Mouse (Mus musculus) embryonic facial prominence, embryonic 13.5 days (tissue): Measurements from ENCODE around the gene Fdps. TPM values are rescaled to one million over a fixed set of nuclear protein-coding genes. Genes with fewer than 3 reads are reported as not detected.
"Not testable (repeated sequence)": the region's sequence is repeated elsewhere in the genome, so short reads cannot be mapped to it uniquely, and the experiment has no call there.

ENCODE experiments used
- ATAC-seq: fragments of 200-750 bp; cut with Nextera tagmentation; 2 replicates; pipeline ENCODE4 v1.8.0; 2017; ENCODE audit warnings: low read depth; ENCODE audit not compliant: insufficient number of reproducible peaks, insufficient read depth, low FRiP score, low TSS enrichment
- H3K27ac ChIP-seq: fragments of 300-500 bp; sonication (generic); 2 replicates; pipeline ENCODE4 v1.5.1; 2015; ENCODE audit warnings: moderate library complexity, mild to moderate bottlenecking, inconsistent platforms
- H3K27me3 ChIP-seq: fragments of 300-500 bp; sonication (generic); 2 replicates; pipeline ENCODE4 v1.6.1; 2015; ENCODE audit warnings: mild to moderate bottlenecking, inconsistent platforms
- H3K36me3 ChIP-seq: fragments of 300-500 bp; sonication (generic); 2 replicates; pipeline ENCODE4 v1.6.1; 2015; ENCODE audit warnings: mild to moderate bottlenecking, inconsistent platforms
- H3K4me1 ChIP-seq: fragments of 300-500 bp; sonication (generic); 2 replicates; pipeline ENCODE4 v1.6.1; 2015; ENCODE audit warnings: inconsistent platforms
- H3K4me2 ChIP-seq: fragments of 300-500 bp; sonication (generic); 2 replicates; pipeline ENCODE4 v1.6.1; 2015; ENCODE audit warnings: moderate library complexity, mild to moderate bottlenecking, inconsistent platforms
- H3K4me3 ChIP-seq: fragments of 300-500 bp; sonication (generic); 2 replicates; pipeline ENCODE4 v1.5.1; 2015; ENCODE audit warnings: mild to moderate bottlenecking, inconsistent platforms
- H3K9ac ChIP-seq: fragments of 300-500 bp; sonication (generic); 2 replicates; pipeline ENCODE4 v1.6.1; 2015; ENCODE audit warnings: mild to moderate bottlenecking, inconsistent platforms
- H3K9me3 ChIP-seq: fragments of 300-500 bp; sonication (generic); 2 replicates; pipeline ENCODE4 v1.6.1; 2016; ENCODE audit warnings: inconsistent platforms
- WGBS: fragments of 180-500 bp; shearing (Covaris S2); methylation state at CpG from one replicate; pipeline ENCODE4 v1.1.7; 2015; ENCODE audit warnings: mixed read lengths; 5-methylcytosine and 5-hydroxymethylcytosine counted together
- polyA plus RNA-seq: library from polyadenylated mRNA; unstranded; fragments of >200 nt; fragmentation: Nextera tagmentation; extraction: Ambion mirVana; gene quantifications from 2 replicates; pipeline ENCODE4 v1.2.1, GENCODE M21; 2015

Gene Fdps
- polyA plus RNA-seq, 1 experiment from 2014 or later = 231 TPM

DNA sequence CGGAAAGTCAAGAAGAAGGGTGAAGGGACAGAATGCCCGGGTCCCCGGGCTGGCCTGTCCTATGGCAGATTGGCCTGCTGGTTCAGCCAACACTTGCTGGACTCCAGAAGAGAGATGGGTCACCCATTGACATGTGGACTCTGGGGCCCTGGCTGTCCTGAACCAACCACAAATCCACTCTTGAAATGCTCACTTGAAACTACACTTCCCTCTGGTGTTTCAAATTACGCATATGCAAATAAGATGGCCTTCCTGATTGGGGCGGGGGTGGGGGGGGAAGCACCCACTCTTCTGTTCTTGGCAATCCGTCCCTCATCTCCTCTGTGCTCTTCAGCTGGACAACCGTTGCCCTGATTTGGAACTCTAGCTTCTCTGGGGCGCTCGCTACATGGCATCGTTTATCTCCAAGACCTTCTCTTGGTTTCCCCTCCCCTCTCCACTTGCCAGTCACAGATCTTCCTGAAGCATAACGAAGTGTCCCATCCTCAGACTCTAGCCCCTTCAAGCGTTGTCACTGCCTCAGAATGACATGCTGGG, 17.0 kb downstream of the Fdps start:
- H3K27me3 ChIP-seq = peaks cover 7% of the 10 kb centered on the region; the same call in 1 of the 2 replicates
- H3K4me2 ChIP-seq = no peak overlapping the region
- 83% methylated on average over 12 of the region's 12 CpGs for WGBS
- H3K36me3 ChIP-seq = peaks cover 58% of the 10 kb centered on the region
- no peak overlapping the region for H3K4me3 ChIP-seq
- no peak overlapping the region for H3K9ac ChIP-seq
- no peaks in the 10 kb centered on the region for H3K9me3 ChIP-seq
- H3K4me1 ChIP-seq = peaks cover 19% of the 10 kb centered on the region
- ATAC-seq = no peak
- H3K27ac ChIP-seq = no peak overlapping the region

DNA sequence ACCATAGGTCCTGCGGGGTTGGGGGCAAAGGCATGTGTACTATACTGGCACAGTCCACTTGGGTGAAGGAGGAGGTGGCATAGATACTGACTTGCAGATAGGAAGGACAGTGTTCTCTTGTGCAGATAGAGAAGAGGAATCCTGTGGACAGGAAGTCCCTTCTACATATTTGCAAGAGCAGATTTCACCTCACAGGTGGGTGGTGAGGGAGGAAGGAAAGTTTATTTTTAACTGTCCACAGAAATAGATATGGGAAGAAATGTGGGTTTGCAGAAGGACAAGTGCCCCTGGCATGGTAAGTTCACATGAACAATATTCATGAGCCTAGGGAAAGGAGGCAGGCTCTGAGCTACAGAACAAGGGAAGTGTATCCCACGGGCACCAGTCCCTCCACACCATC, 17.6 kb downstream of the Fdps start:
- Histone ChIP-seq H3K4me3 (no peak overlapping the region), H3K9me3 (no peaks in the 10 kb centered on the region), H3K27ac (no peak overlapping the region), H3K27me3 (peaks cover 7% of the 10 kb centered on the region; the same call in 1 of the 2 replicates), H3K36me3 (peaks cover 62% of the 10 kb centered on the region), H3K9ac (no peak overlapping the region), H3K4me1 (peaks cover 13% of the 10 kb centered on the region), H3K4me2 (no peak overlapping the region)
- no peak for ATAC-seq
- 73% methylated on average over 2 of the region's 2 CpGs for WGBS

DNA sequence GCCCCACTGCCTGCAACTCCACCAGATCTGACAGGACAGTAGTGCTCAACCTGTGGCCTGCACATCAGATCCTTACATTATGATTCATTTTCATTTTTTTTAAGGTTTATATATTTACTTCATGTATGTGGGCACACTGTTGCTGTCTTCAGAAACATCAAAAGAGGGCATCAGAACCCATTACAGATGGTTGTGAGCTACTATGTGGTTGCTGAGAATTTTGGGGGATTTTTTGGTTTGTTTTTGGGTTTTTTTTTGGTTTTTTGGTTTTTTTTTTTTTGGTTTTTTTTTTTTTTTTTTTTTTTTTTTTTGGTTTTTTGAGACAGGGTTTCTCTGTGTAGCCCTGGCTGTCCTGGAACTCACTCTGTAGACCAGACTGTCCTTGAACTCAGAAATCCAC, 19.5 kb downstream of the Fdps start:
- H3K27ac ChIP-seq, H3K9me3 ChIP-seq, H3K4me2 ChIP-seq, H3K9ac ChIP-seq, H3K27me3 ChIP-seq, H3K4me1 ChIP-seq, ATAC-seq, H3K4me3 ChIP-seq: not testable (repeated sequence)
- peaks cover 66% of the 10 kb centered on the region for H3K36me3 ChIP-seq

DNA sequence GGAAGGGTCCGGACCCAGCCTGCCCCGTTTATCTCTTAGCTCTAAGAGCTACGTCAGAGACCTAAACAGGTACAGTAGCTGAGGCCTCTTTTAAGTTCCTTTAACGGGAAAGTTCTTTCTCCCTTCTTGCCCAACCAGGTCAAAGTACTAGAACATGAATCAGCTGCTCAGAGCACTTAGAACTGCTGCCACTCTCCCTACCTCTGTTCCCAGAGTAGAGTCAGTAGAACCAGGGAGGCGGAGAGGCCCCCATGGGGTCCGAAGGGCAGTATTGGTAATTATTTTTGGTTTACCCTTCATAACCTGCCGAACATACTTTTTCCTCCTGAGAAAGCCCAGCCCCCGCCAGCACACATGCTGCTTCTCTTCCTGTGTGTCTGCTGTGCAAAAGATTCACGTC, 24.4 kb downstream of the Fdps start:
- peaks cover 85% of the 10 kb centered on the region for H3K36me3 ChIP-seq
- WGBS = 90% methylated on average over 9 of the region's 9 CpGs

DNA sequence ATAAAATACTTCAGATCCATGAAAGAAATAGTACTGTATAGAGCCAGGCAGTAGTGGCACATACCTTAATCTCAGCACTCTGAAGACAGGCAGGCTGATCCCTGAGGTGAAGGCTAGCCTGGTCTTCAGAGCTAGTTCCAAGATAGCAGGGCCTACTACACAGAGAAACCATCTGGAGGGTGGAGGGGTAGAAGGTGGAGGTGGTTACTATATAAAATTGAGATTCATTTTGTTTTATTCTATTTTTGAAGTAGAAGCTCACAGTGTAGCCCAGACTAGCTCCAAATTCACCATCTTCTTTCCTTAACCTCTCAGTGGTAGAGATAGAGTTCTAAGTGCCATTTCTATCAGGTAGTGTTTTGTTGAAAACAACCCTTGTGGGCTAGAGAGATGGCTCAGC, 34.5 kb downstream of the Fdps start:
- no peak for ATAC-seq
- no peak overlapping the region for H3K4me2 ChIP-seq
- H3K27ac ChIP-seq = no peak overlapping the region
- H3K9ac ChIP-seq = no peak overlapping the region
- no peaks in the 10 kb centered on the region for H3K4me1 ChIP-seq
- peaks cover 95% of the 10 kb centered on the region for H3K36me3 ChIP-seq
- no peaks in the 10 kb centered on the region for H3K27me3 ChIP-seq
- H3K4me3 ChIP-seq = no peak overlapping the region
- H3K9me3 ChIP-seq = no peaks in the 10 kb centered on the region

More for the DNA sequence above, 24.4 kb downstream of the Fdps start:
- ATAC-seq = no peak
- no peaks in the 10 kb centered on the region for H3K4me1 ChIP-seq
- H3K4me2 ChIP-seq = no peak overlapping the region
- no peaks in the 10 kb centered on the region for H3K27me3 ChIP-seq
- no peak overlapping the region for H3K4me3 ChIP-seq
- H3K27ac ChIP-seq = no peak overlapping the region
- H3K9ac ChIP-seq = no peak overlapping the region
- no peaks in the 10 kb centered on the region for H3K9me3 ChIP-seq

DNA sequence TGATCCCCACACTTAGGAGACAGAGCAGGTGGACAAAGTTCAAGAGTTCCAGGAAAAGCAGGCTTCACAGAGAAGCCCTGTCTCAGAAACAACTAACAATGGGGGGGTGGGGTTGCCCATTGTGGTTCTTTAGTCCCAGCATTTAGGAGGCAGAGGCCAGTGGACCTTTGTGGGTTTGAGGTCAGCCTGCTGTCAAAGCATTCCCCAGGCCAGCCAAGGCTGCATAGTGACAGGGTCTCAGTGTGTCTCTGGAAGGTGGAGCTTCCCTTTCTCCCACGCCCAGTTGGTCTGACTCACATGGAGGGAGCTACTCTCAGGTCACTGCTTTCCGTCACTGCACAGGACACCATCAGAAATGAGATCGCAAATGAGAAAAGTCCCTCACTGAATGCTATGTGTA, 40.1 kb downstream of the Fdps start:
- Histone ChIP-seq H3K27me3 (no peaks in the 10 kb centered on the region), H3K4me2 (no peak overlapping the region), H3K4me3 (no peak overlapping the region), H3K36me3 (peaks cover 90% of the 10 kb centered on the region), H3K4me1 (no peaks in the 10 kb centered on the region), H3K9ac (no peak overlapping the region), H3K27ac (no peak overlapping the region), H3K9me3 (no peaks in the 10 kb centered on the region)
- no peak for ATAC-seq
- 86% methylated on average over 3 of the region's 3 CpGs for WGBS

DNA sequence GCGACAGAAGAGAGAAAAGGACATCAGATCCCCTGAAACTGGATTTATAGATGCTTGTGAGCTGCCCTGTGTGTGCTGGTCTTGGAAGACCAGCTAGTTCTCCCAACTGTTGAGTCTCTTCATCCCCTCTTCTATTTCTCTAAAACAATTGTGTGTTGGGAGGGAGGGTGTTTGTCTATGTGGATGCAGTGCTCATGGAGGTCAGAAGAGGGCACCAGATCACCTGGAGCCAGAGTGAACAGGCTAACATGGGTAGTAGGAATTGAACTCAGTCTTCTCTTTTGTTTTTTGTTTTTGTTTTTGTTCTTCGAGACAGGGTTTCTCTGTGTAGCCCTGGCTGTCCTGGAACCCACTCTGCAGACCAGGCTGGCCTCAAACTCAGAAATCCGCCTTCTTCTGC, 43.0 kb downstream of the Fdps start:
- no peak overlapping the region for H3K9ac ChIP-seq
- H3K27me3 ChIP-seq = no peaks in the 10 kb centered on the region
- no peak overlapping the region for H3K4me3 ChIP-seq
- WGBS = 82% methylated on average over 3 of the region's 3 CpGs
- H3K36me3 ChIP-seq = peaks cover 92% of the 10 kb centered on the region
- no peaks in the 10 kb centered on the region for H3K9me3 ChIP-seq
- ATAC-seq = no peak
- no peaks in the 10 kb centered on the region for H3K4me1 ChIP-seq
- H3K27ac ChIP-seq = no peak overlapping the region
- no peak overlapping the region for H3K4me2 ChIP-seq

DNA sequence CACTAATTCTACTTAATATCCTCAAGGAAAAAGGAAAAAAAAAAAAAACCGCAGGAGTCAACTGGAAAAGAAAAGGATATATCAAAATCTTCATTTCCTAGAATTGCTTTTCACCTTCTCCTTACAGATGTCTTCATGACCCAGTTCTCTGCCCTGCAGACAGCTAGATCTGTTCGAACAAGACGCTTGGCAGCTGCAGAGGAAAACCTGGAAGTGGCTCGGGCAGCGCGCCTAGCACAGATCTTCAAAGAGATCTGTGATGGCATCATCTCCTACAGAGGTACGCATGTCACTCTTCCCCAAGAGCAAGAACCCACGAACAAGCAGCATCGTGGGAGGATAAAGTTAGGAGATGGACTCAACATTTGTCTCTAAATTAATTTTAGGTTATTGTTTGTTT, 43.4 kb downstream of the Fdps start:
- H3K36me3 ChIP-seq = peaks cover 92% of the 10 kb centered on the region
- H3K4me1 ChIP-seq = no peaks in the 10 kb centered on the region
- H3K9ac ChIP-seq = no peak overlapping the region
- H3K4me2 ChIP-seq = no peak overlapping the region
- H3K9me3 ChIP-seq = no peaks in the 10 kb centered on the region
- H3K27ac ChIP-seq = no peak overlapping the region
- H3K27me3 ChIP-seq = no peaks in the 10 kb centered on the region
- no peak overlapping the region for H3K4me3 ChIP-seq
- 95% methylated on average over 9 of the region's 9 CpGs for WGBS
- ATAC-seq = no peak

Other genes starting within 250 kb of the Fdps start
- gene Msto1, start 188.0 kb downstream of the Fdps start, polyA plus RNA-seq = 40.7 and 43.2 TPM in 2 replicates
- gene Ash1l, start 151.3 kb downstream of the Fdps start, polyA plus RNA-seq = 29.4 and 30.6 TPM in 2 replicates
- gene Dap3, start 150.8 kb downstream of the Fdps start, polyA plus RNA-seq = 147 and 158 TPM in 2 replicates
- gene Rusc1, start 8.6 kb downstream of the Fdps start, polyA plus RNA-seq = 23.3 and 25.0 TPM in 2 replicates
- not detected in 2 replicates for gene Gm43738, start 860 bp downstream of the Fdps start, polyA plus RNA-seq
- gene Pklr, start 34.2 kb upstream of the Fdps start, polyA plus RNA-seq = 2.0 TPM in 1 of 2 replicates, not detected in the other
- 3.6 and 4.3 TPM in 2 replicates for gene Hcn3, start 58.2 kb upstream of the Fdps start, polyA plus RNA-seq
- gene Clk2, start 62.8 kb upstream of the Fdps start, polyA plus RNA-seq = 39.9 and 41.8 TPM in 2 replicates
- 115 and 125 TPM in 2 replicates for gene Scamp3, start 75.5 kb upstream of the Fdps start, polyA plus RNA-seq
- gene Fam189b, start 81.2 kb upstream of the Fdps start, polyA plus RNA-seq = 31.5 and 32.6 TPM in 2 replicates
- gene Gba, start 101.0 kb upstream of the Fdps start, polyA plus RNA-seq = 34.7 TPM in 2 replicates
- gene Thbs3, start 113.2 kb upstream of the Fdps start, polyA plus RNA-seq = 42.0 and 48.1 TPM in 2 replicates
- gene Mtx1, start 125.1 kb upstream of the Fdps start, polyA plus RNA-seq = 182 and 212 TPM in 2 replicates
- gene Muc1, start 127.1 kb upstream of the Fdps start, polyA plus RNA-seq = 1.5 and 1.6 TPM in 2 replicates
- 300 and 361 TPM in 2 replicates for gene Krtcap2, start 144.0 kb upstream of the Fdps start, polyA plus RNA-seq
- 7.0 and 9.7 TPM in 2 replicates for gene Trim46, start 144.3 kb upstream of the Fdps start, polyA plus RNA-seq
- gene Dpm3, start 157.4 kb upstream of the Fdps start, polyA plus RNA-seq = 120 and 147 TPM in 2 replicates
- 67.4 and 68.6 TPM in 2 replicates for gene Slc50a1, start 168.6 kb upstream of the Fdps start, polyA plus RNA-seq
- gene Efna1, start 179.2 kb upstream of the Fdps start, polyA plus RNA-seq = 40.7 and 43.1 TPM in 2 replicates
- gene Efna3, start 221.0 kb upstream of the Fdps start, polyA plus RNA-seq = 22.6 and 26.6 TPM in 2 replicates
- gene Efna4, start 236.1 kb upstream of the Fdps start, polyA plus RNA-seq = 46.5 and 50.1 TPM in 2 replicates
- gene Adam15, start 248.0 kb upstream of the Fdps start, polyA plus RNA-seq = 50.8 and 52.6 TPM in 2 replicates